Mouse (Mus musculus): ENCODE measurements around the gene Spr. TPM values are rescaled to one million over a fixed set of nuclear protein-coding genes. Genes with fewer than 3 reads are reported as not detected.

Spr gene
- total RNA-seq (2023): 31.9 TPM

DNA sequence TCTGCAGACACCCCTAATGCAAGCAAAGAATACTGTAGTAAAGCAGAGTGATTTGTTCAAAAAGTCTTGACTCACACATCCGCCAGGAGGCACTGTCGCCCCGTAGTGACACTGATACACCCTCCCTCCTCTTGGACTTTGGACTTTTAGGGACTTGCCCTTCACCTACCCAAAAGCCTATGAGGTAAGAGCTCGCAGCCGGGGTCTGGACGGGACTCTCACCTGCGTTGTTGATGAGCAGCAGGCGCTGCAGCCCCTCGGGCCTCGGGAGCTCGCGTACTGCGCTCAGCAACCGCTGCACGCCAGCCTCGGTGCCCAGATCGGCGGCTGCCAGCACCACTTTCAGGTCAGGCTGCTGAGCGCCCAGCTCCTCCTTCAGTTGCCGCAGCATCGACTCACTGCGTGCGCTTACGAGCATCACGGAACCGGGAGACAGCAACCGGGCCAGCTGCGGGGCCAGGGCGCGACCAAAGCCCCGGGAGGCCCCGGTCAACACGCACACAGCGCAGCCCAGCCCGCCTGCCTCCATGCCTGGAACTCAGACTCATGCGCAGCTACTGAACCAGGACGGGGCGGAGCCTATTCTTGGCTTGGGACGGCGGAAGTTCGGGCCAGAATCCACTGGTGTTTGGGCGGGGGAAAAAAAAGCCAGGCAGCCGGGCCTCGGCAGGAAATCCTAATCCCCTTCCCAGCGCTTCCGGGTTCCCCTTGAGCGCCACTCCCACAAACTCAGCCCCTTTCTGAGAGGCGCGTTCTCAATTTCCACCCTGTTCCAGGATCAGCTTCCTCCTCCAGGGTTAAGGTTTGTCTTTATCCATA, at the start of gene Spr:
TSS of gene Spr (minus strand) at position 550 of the 819 bp plus-strand sequence.

Other genes with a start within 250 kb of the Spr start
- 51.9 TPM for gene Exoc6b, start 68.3 kb downstream of the Spr start, total RNA-seq (2023)
- gene Emx1, start 49.7 kb upstream of the Spr start, total RNA-seq (2023): not detected
- 5.7 TPM for gene Sfxn5, start 195.7 kb upstream of the Spr start, total RNA-seq (2023)
- gene Rab11fip5, start 236.9 kb upstream of the Spr start, total RNA-seq (2023): 1.6 TPM

Data from CD4-positive naive resting alpha-beta T cell, adult 76 days (primary cell).